Mouse (Mus musculus): ENCODE results near the gene Xrcc4. TPM values are rescaled to one million over a fixed set of nuclear protein-coding genes. Genes with fewer than 3 reads are reported as not detected.
"Not testable (repeated sequence)": the region's sequence is repeated elsewhere in the genome, so short reads cannot be mapped to it uniquely, and the experiment has no call there.

Gene Xrcc4
- polyA plus RNA-seq, 1 experiment from 2014 or later = 15.4 TPM

DNA sequence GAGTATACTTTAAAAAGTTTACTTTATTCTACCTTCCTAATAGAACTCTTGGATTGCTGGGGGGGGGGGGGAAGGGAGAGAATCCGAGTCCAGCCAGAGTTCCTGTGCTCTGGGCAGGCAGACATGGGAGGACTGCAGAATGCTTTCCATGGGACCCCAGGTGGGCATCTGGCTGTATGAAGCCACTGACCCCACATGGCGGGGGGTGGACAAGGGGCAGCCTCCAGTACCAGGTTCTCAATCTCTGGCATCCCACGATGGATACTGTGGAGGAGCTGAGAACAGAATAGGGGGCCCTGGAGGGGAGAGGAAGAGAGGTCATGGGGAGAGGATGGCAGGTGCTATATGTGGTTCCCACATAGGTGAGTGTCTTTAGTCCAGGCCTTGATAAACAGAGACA lies 327.1 kb downstream of the Xrcc4 start:
- WGBS = 77% methylated on average over 3 of the region's 3 CpGs
- Histone ChIP-seq H3K4me2 (no peak overlapping the region), H3K27ac (replicated peaks) (no peak overlapping the region), H3K9ac (no peak overlapping the region), H3K4me3 (no peak overlapping the region), H3K4me1 (peaks cover 20% of the 10 kb centered on the region), H3K27me3 (replicated peaks) (no peaks in the 10 kb centered on the region), H3K9me3 (no peaks in the 10 kb centered on the region), H3K36me3 (no peaks in the 10 kb centered on the region)
- no peak for ATAC-seq (ENCODE audit: extremely low read depth, insufficient number of reproducible peaks, low FRiP score, low TSS enrichment)

- H3K4me1 ChIP-seq = peaks cover 21% of the 10 kb centered on the region
- no peak overlapping the region for H3K9ac ChIP-seq
- no peak overlapping the region for H3K27ac ChIP-seq (replicated peaks)
- no peak overlapping the region for H3K4me3 ChIP-seq
- no peak for ATAC-seq (ENCODE audit: extremely low read depth, insufficient number of reproducible peaks, low FRiP score, low TSS enrichment)
- no peaks in the 10 kb centered on the region for H3K27me3 ChIP-seq (replicated peaks)
- H3K9me3 ChIP-seq = no peaks in the 10 kb centered on the region
- H3K36me3 ChIP-seq = no peaks in the 10 kb centered on the region
- no peak overlapping the region for H3K4me2 ChIP-seq
These were observed 333.1 kb downstream of the Xrcc4 start for GRCm38 (mm10) chr13:89756347-89756746.

GRCm38 (mm10) chr13:89750562-89750961 lies 338.8 kb downstream of the Xrcc4 start:
- not testable (repeated sequence) for H3K4me3 ChIP-seq; H3K9ac ChIP-seq; H3K36me3 ChIP-seq; H3K4me2 ChIP-seq; H3K9me3 ChIP-seq; ATAC-seq (ENCODE audit: extremely low read depth, insufficient number of reproducible peaks, low FRiP score, low TSS enrichment); H3K27ac ChIP-seq (replicated peaks); H3K27me3 ChIP-seq (replicated peaks)
- peaks cover 29% of the 10 kb centered on the region for H3K4me1 ChIP-seq
- whole genome bisulfite sequencing = 20% methylated on average over 3 of the region's 3 CpGs

- Histone ChIP-seq H3K27ac (replicated peaks) (peak overlapping the region; percentile 96), H3K9me3 (no peaks in the 10 kb centered on the region), H3K36me3 (no peaks in the 10 kb centered on the region), H3K4me2 (peak overlapping the region; percentile 87), H3K9ac (peak overlapping the region; percentile 96), H3K27me3 (replicated peaks) (no peaks in the 10 kb centered on the region), H3K4me1 (peaks cover 47% of the 10 kb centered on the region), H3K4me3 (peak overlapping the region; percentile 84)
- WGBS = 21% methylated on average over 8 of the region's 8 CpGs
- no peak for ATAC-seq (ENCODE audit: extremely low read depth, insufficient number of reproducible peaks, low FRiP score, low TSS enrichment)
These were observed 346.2 kb downstream of the Xrcc4 start for GRCm38 (mm10) chr13:89743201-89743600.

DNA sequence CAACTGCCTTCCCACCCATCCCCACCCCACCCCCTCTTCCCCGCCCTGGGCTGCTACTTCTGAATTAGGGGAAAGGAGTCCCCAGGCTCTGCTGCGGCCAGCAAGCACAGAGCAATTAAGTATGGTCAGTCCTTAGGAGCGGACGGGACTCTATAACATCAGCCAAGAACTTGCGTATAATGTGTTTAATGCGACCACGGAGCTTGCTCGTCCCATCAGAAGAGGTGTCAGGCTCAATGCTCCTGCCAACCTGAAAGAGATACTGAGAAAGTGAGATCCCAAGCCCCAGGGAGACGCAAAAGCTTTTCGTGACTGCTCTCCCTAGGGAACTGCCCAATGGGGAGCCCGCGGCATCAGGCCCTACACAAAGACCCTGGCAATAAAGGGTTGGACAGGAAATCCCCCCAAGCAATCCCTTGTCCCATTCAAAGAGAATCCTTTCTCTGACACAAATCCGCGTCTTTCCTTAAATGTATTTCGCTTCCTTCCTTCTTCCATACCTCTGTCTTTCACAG lies 346.7 kb downstream of the Xrcc4 start:
- H3K4me2 ChIP-seq = peak overlapping the region; percentile 87
- peak overlapping the region; percentile 96 for H3K9ac ChIP-seq
- 4% methylated on average over 15 of the region's 15 CpGs for WGBS
- H3K9me3 ChIP-seq = no peaks in the 10 kb centered on the region
- H3K4me3 ChIP-seq = peak overlapping the region; percentile 84
- ATAC-seq (ENCODE audit: extremely low read depth, insufficient number of reproducible peaks, low FRiP score, low TSS enrichment) = no peak
- peak overlapping the region; percentile 96 for H3K27ac ChIP-seq (replicated peaks)
- no peaks in the 10 kb centered on the region for H3K27me3 ChIP-seq (replicated peaks)
- H3K36me3 ChIP-seq = no peaks in the 10 kb centered on the region
- H3K4me1 ChIP-seq = peaks cover 47% of the 10 kb centered on the region

DNA sequence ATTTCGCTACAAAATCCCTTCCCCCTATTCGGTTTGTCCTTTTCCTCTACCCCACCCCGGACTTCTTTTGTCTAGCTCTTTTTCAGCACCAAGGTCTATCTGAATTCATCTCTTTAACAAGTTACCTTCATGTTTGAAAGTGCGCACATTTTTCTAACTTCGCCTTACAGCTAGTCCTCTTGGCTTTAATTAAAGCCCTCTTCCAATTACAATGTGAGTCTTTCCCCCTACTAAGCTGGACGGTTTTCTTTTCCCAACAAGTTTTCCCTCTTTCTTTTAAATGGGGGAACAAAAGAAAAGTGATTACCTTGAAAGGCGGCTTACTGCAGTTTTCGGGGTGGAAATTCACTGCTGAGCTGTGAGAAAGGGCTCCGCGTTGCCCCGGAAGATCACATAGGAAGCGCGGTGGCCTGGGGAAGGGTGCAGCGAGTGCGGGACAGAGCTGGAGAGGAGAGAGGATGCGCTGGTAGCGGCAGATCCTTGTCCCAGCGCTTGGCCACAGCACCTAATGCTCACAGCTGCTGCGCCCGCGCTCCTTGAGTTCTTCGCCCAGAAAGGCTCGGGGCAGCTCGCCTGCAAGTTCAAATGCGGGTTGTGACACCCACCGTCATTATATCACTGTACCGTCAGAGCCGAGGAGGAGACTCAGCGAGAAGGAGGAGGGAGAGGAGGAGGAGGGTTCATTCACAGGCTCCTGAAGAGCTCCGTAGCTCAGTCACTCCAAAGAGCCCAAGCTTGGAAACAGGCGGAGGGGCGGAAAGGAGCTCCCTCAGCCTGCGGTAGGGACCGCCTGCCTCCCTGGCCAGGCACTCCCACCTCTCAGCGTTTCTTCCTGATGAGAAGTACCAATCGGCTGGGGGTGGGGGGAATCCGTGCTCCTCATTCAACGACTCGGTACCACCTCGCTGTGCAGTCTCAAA lies 347.4 kb downstream of the Xrcc4 start, which contains the start of gene Vcan:
TSS of gene Vcan (minus strand) at position 744 of the 920 bp plus-strand sequence.
- H3K36me3 ChIP-seq = no peaks in the 10 kb centered on the region
- H3K9ac ChIP-seq = peak within 1 kb of the TSS; percentile 96
- peaks cover 46% of the 10 kb centered on the region for H3K4me1 ChIP-seq
- peak within 1 kb of the TSS; percentile 87 for H3K4me2 ChIP-seq
- ATAC-seq (ENCODE audit: extremely low read depth, insufficient number of reproducible peaks, low FRiP score, low TSS enrichment) = peak; percentile 44; the same call in 1 of the 2 replicates
- WGBS = under 1% methylated on average over 40 of the region's 40 CpGs
- H3K27ac ChIP-seq (replicated peaks) = peak within 1 kb of the TSS; percentile 96
- no peaks in the 10 kb centered on the region for H3K27me3 ChIP-seq (replicated peaks)
- H3K4me3 ChIP-seq = peak within 1 kb of the TSS; percentile 84
- no peaks in the 10 kb centered on the region for H3K9me3 ChIP-seq

DNA sequence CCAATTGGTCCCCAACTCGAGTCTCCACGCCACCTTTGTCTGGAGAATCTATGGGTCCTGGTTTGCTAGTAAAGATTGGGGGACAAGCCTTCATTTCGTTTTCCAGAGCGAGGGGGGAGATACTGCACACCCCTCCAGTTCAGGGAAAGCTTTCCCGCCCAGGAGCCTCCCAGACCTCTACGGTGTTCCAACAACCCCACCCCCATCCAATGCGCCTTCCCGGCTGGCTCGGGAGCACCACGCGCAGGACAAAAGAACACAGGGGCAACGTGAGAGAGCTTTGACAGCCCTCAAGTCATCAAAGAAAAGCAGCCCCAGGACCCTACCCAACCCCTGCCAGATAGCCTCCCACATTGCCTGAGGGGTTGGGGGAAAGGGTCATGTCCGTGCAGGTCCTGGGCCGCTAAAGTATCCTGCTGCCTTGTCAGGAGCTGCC lies 348.3 kb downstream of the Xrcc4 start:
- H3K9me3 ChIP-seq = no peaks in the 10 kb centered on the region
- H3K27me3 ChIP-seq (replicated peaks) = no peaks in the 10 kb centered on the region
- H3K9ac ChIP-seq = peak overlapping the region; percentile 96
- ATAC-seq (ENCODE audit: extremely low read depth, insufficient number of reproducible peaks, low FRiP score, low TSS enrichment) = no peak; the same call in 1 of the 2 replicates
- H3K4me2 ChIP-seq = peak overlapping the region; percentile 87
- peaks cover 42% of the 10 kb centered on the region for H3K4me1 ChIP-seq
- H3K4me3 ChIP-seq = peak overlapping the region; percentile 84
- H3K27ac ChIP-seq (replicated peaks) = peak overlapping the region; percentile 96
- WGBS = 0% methylated on average over 14 of the region's 14 CpGs
- no peaks in the 10 kb centered on the region for H3K36me3 ChIP-seq

GRCm38 (mm10) chr13:89740243-89741115 lies 348.9 kb downstream of the Xrcc4 start:
- ATAC-seq (ENCODE audit: extremely low read depth, insufficient number of reproducible peaks, low FRiP score, low TSS enrichment) = peak; percentile 68
- Histone ChIP-seq H3K9ac (peak overlapping the region; percentile 96), H3K27me3 (replicated peaks) (no peaks in the 10 kb centered on the region), H3K36me3 (no peaks in the 10 kb centered on the region), H3K4me1 (peaks cover 42% of the 10 kb centered on the region), H3K27ac (replicated peaks) (peak overlapping the region; percentile 96), H3K4me3 (peak overlapping the region; percentile 84), H3K4me2 (peak overlapping the region; percentile 87), H3K9me3 (no peaks in the 10 kb centered on the region)
- under 1% methylated on average over 33 of the region's 33 CpGs for WGBS

DNA sequence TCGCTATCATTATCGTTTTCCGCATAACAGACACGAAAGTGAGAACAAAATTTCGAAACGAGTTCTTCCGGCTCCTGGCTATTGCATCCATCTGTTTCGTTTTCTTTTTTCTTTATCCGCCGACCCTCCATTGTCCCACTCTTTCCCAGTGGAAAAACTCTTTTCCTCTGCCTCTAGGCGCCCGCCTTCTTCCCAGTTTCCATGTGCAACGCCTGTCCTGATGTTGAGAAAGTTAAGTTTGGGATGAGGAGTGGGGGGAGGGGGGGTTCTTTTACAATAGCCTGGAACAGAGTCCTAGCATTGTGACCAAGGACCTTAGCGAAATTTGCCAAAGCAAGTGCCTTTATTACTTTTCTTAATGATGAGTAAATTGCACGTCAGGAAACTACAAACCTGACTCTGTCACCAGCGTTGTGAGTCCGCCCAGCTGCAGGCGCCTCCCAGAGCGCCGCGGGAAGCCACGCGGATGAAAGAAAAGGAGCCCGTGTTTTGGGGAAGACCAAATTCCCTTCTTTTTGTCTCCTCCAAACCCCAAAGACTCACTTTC lies 349.6 kb downstream of the Xrcc4 start:
- Histone ChIP-seq H3K27me3 (replicated peaks) (no peaks in the 10 kb centered on the region), H3K9ac (peak overlapping the region; percentile 96), H3K4me1 (peaks cover 48% of the 10 kb centered on the region), H3K4me3 (peak overlapping the region; percentile 84), H3K27ac (replicated peaks) (peak overlapping the region; percentile 96), H3K36me3 (no peaks in the 10 kb centered on the region), H3K4me2 (peak overlapping the region; percentile 87), H3K9me3 (no peaks in the 10 kb centered on the region)
- ATAC-seq (ENCODE audit: extremely low read depth, insufficient number of reproducible peaks, low FRiP score, low TSS enrichment) = no peak
- WGBS = under 1% methylated on average over 24 of the region's 24 CpGs

DNA sequence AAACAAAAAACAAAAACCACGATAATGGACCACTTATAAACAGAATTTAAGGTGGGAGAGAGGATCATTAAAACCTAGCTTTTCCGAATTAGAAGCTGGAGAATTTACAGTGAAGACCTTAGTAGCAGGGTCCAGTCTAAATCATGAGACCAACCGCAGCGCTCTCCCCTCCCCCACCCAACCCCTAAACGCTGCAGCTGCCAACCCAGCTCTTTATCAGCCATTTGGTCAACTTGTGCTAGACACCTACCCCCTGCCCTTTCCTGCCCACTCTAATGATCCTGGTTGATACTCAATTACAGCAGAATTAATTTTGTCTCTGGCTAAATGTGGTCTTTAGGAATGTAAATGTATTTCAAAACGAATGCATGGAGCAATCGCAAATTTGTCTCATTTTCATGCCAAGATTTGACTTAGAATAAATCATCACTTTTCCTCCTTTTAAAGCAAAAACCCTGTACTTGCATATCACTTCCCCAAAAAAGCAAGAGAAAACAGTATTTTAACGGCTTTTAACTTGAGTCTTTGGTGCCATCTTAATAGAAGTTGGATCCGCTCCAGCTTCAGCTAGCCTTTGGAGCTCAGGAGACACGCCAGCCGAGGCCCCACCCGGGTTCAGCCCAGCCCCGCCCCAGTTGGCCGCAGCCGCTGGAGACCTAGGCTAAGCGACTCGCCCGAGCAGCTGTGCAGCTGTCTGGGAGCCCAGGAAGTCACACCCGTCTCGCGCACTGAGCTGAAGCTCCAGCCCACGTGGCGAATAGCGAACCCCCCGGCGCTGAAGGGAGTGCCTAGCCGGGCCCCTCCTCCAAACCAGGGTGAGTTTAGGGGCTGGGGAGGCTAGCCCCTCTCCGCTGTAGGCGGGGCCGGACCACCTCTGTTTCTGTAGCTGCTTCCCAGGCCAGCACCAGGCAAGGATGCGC lies 350.4 kb downstream of the Xrcc4 start:
- Histone ChIP-seq H3K4me3 (peak overlapping the region; percentile 84), H3K27me3 (replicated peaks) (no peaks in the 10 kb centered on the region), H3K4me1 (peaks cover 51% of the 10 kb centered on the region), H3K9me3 (no peaks in the 10 kb centered on the region), H3K4me2 (peak overlapping the region; percentile 87), H3K9ac (peak overlapping the region; percentile 96), H3K36me3 (no peaks in the 10 kb centered on the region), H3K27ac (replicated peaks) (peak overlapping the region; percentile 96)
- peak; percentile 65; the same call in 1 of the 2 replicates for ATAC-seq (ENCODE audit: extremely low read depth, insufficient number of reproducible peaks, low FRiP score, low TSS enrichment)
- WGBS = 1% methylated on average over 31 of the region's 31 CpGs

Measured in heart, embryonic 13.5 days (tissue).